Mouse (Mus musculus) MEL (cell line): Measurements from ENCODE around the gene Eps15. TPM values are rescaled to one million over a fixed set of nuclear protein-coding genes. Genes with fewer than 3 reads are reported as not detected.

Experiments used
- DNase-seq: peaks from one replicate; pipeline ENCODE4 v3.0.0; 2011; ENCODE audit warnings: low read depth, low spot score
- H3K27ac ChIP-seq: 2 replicates; pipeline ENCODE4 v1.5.1; 2012; ENCODE audit warnings: low read depth, mild to moderate bottlenecking, control low read depth, low read length, moderate library complexity; ENCODE audit not compliant: control insufficient read depth
- H3K27me3 ChIP-seq, 2 experiments: fragments of 150-350 bp in 1 of 2; sonication (generic) in 1 of 2; 2 replicates each; pipeline ENCODE4 v1.6.1; 2012; ENCODE audit warnings: low read length in 2 of 2, mild to moderate bottlenecking in 2 of 2, improper control_type of control experiment in 1 of 2, moderate library complexity in 1 of 2; ENCODE audit not compliant: insufficient read depth in 2 of 2, control insufficient read depth in 1 of 2
- H3K36me3 ChIP-seq, 2 experiments: 2 replicates each; pipeline ENCODE4 v1.6.1; 2012 to 2014; ENCODE audit warnings: low read length in 2 of 2, improper control_type of control experiment in 1 of 2, inconsistent platforms in 1 of 2, mild to moderate bottlenecking in 1 of 2; ENCODE audit not compliant: insufficient read depth in 2 of 2, control insufficient read depth in 1 of 2
- H3K4me1 ChIP-seq, 2 experiments: fragments of 150-350 bp in 1 of 2; sonication (generic) in 1 of 2; 2 replicates each; pipeline ENCODE4 v1.6.1; 2012; ENCODE audit warnings: low read length in 2 of 2, improper control_type of control experiment in 1 of 2, mild to moderate bottlenecking in 1 of 2; ENCODE audit not compliant: insufficient read depth in 2 of 2, control insufficient read depth in 1 of 2
- H3K4me3 ChIP-seq, 2 experiments: fragments of 150-350 bp in 1 of 2; sonication (generic) in 1 of 2; 2 replicates each; pipeline ENCODE4 v1.5.1; 2012; ENCODE audit warnings: low read depth in 2 of 2, low read length in 2 of 2, mild to moderate bottlenecking in 2 of 2, moderate library complexity in 2 of 2, control low read depth in 1 of 2, improper control_type of control experiment in 1 of 2; ENCODE audit not compliant: control insufficient read depth in 1 of 2, insufficient read depth in 1 of 2
- H3K79me2 ChIP-seq: 2 replicates; pipeline ENCODE4 v1.6.1; 2012; ENCODE audit warnings: mild to moderate bottlenecking, low read length, moderate library complexity; ENCODE audit not compliant: control insufficient read depth, poor library complexity, insufficient read depth
- H3K9ac ChIP-seq: 2 replicates; pipeline ENCODE4 v1.6.1; 2012; ENCODE audit warnings: low read depth, mild to moderate bottlenecking, control low read depth, low read length, moderate library complexity; ENCODE audit not compliant: control insufficient read depth, poor library complexity, severe bottlenecking
- H3K9me3 ChIP-seq: fragments of 150-350 bp; sonication (generic); replicated peaks from 2 replicates; pipeline ENCODE4 v1.6.1; 2012; ENCODE audit warnings: mild to moderate bottlenecking, low read length, improper control_type of control experiment, moderate library complexity; ENCODE audit not compliant: insufficient read depth
- BHLHE40 ChIP-seq: IDR thresholded peaks from 2 replicates; pipeline ENCODE4 v1.6.1; 2012; ENCODE audit warnings: low read depth, mild to moderate bottlenecking, inconsistent platforms, low read length, improper control_type of control experiment, borderline replicate concordance
- CHD2 ChIP-seq: IDR thresholded peaks from 2 replicates; pipeline ENCODE4 v1.6.1; 2011; ENCODE audit warnings: low read length, improper control_type of control experiment
- E2F4 ChIP-seq: IDR thresholded peaks from 2 replicates; pipeline ENCODE4 v1.6.1; 2011; ENCODE audit warnings: low read depth, low read length, improper control_type of control experiment, borderline replicate concordance
- EP300 ChIP-seq, 2 experiments: IDR thresholded peaks; 2 replicates each; pipeline ENCODE4 v1.6.1; 2011; ENCODE audit warnings: improper control_type of control experiment in 2 of 2, low read length in 2 of 2, low read depth in 1 of 2, mild to moderate bottlenecking in 1 of 2
- ETS1 ChIP-seq: IDR thresholded peaks from 2 replicates; pipeline ENCODE4 v1.6.1; 2012; ENCODE audit warnings: low read depth, mild to moderate bottlenecking, inconsistent platforms, low read length, improper control_type of control experiment, moderate library complexity
- HCFC1 ChIP-seq: IDR thresholded peaks from 2 replicates; pipeline ENCODE4 v1.6.1; 2012; ENCODE audit warnings: low read depth, mild to moderate bottlenecking, inconsistent platforms, low read length, improper control_type of control experiment, moderate library complexity
- JUND ChIP-seq: IDR thresholded peaks from 2 replicates; pipeline ENCODE4 v1.6.1; 2011; ENCODE audit warnings: low read depth, mild to moderate bottlenecking, improper control_type of control experiment, low read length
- MEF2A ChIP-seq: IDR thresholded peaks from 2 replicates; pipeline ENCODE4 v1.6.1; 2014; ENCODE audit warnings: low read depth, mild to moderate bottlenecking, inconsistent platforms, low read length, improper control_type of control experiment; ENCODE audit not compliant: poor library complexity, insufficient replicate concordance, severe bottlenecking; ENCODE audit errors: extremely low read depth
- NRF1 ChIP-seq: IDR thresholded peaks from 2 replicates; pipeline ENCODE4 v1.6.1; 2014; ENCODE audit warnings: low read depth, mild to moderate bottlenecking, inconsistent platforms, low read length, improper control_type of control experiment, moderate library complexity; ENCODE audit not compliant: poor library complexity, insufficient read depth, severe bottlenecking
- RAD21 ChIP-seq: IDR thresholded peaks from 2 replicates; pipeline ENCODE4 v1.6.1; 2011; ENCODE audit warnings: mild to moderate bottlenecking, low read depth, low read length, improper control_type of control experiment
- RCOR1 ChIP-seq: IDR thresholded peaks from 2 replicates; pipeline ENCODE4 v1.6.1; 2012; ENCODE audit warnings: low read depth, mild to moderate bottlenecking, inconsistent platforms, low read length, improper control_type of control experiment
- UBTF ChIP-seq: IDR thresholded peaks from 2 replicates; pipeline ENCODE4 v1.6.1; 2012; ENCODE audit warnings: low read depth, mild to moderate bottlenecking, inconsistent platforms, low read length, improper control_type of control experiment, moderate library complexity, borderline replicate concordance; ENCODE audit not compliant: insufficient read depth
- USF1 ChIP-seq: IDR thresholded peaks from 2 replicates; pipeline ENCODE4 v1.6.1; 2014; ENCODE audit warnings: low read depth, mild to moderate bottlenecking, inconsistent platforms, low read length, improper control_type of control experiment, moderate library complexity
- polyA plus RNA-seq, 2 experiments: library from polyadenylated mRNA; stranded (reverse) in 1 of 2; unstranded in 1 of 2; fragments of >175 nt in 1 of 2; fragments of >200 nt in 1 of 2; gene quantifications; 2 replicates each; pipeline versions ENCODE4 v1.2.1 to v1.2.4; 2012; ENCODE audit warnings: low replicate concordance in 2 of 2, low read depth in 1 of 2; ENCODE audit not compliant: insufficient read length in 2 of 2, insufficient read depth in 1 of 2, missing spikeins in 1 of 2
- total RNA-seq: library from RNA; depleted of rRNA; stranded (reverse); fragments of 300-350 nt; gene quantifications from 2 replicates; pipeline ENCODE4 v1.2.3, GENCODE M21; 2012

The Eps15 gene
- total and polyA plus RNA-seq, 3 experiments, result 19.7 to 107 (median 53.3) TPM

- H3K4me3 ChIP-seq, result no peak overlapping the region
- no peaks in the 10 kb centered on the region for H3K79me2 ChIP-seq
- no peaks in the 10 kb centered on the region for H3K4me1 ChIP-seq
- no peak overlapping the region for H3K27ac ChIP-seq
- peaks cover 0 to 1% of the 10 kb centered on the region in 2 experiments; a peak in 1 of 4 replicates for H3K36me3 ChIP-seq
- no peak overlapping the region for H3K9ac ChIP-seq
- no peak for DNase-seq
- TF ChIP-seq ETS1 (no peak), RAD21 (no peak), UBTF (no peak)
- no peaks in the 10 kb centered on the region for H3K27me3 ChIP-seq
- no peaks in the 10 kb centered on the region; the same call in 1 of the 2 replicates for H3K9me3 ChIP-seq
Observed at GRCm38 (mm10) chr4:109336796-109337195, 56.7 kb downstream of the Eps15 start.

- no peaks in the 10 kb centered on the region; the same call in 1 of the 2 replicates for H3K9me3 ChIP-seq
- H3K9ac ChIP-seq, result no peak overlapping the region
- DNase-seq, result no peak
- no peak for TF ChIP-seq JUND
- no peak for TF ChIP-seq USF1
- TF ChIP-seq RCOR1, result no peak
- no peak for TF ChIP-seq NRF1
- TF ChIP-seq HCFC1, result no peak
- no peak for TF ChIP-seq CHD2
- no peak for TF ChIP-seq UBTF
- TF ChIP-seq E2F4, result no peak
- no peak for TF ChIP-seq BHLHE40
- TF ChIP-seq ETS1, result no peak
- no peak for TF ChIP-seq MEF2A
- TF ChIP-seq EP300 (IDR thresholded peaks at IDR 0.05; ENCODE audit: low read depth in 1 of 2, low read length in 2 of 2), result no peak
- no peak overlapping the region for H3K4me3 ChIP-seq
- H3K27ac ChIP-seq, result no peak overlapping the region
- no peaks in the 10 kb centered on the region for H3K27me3 ChIP-seq
- H3K4me1 ChIP-seq, result no peaks in the 10 kb centered on the region
- H3K36me3 ChIP-seq, result peaks cover 0 to 1% of the 10 kb centered on the region in 2 experiments; a peak in 1 of 4 replicates
- no peaks in the 10 kb centered on the region for H3K79me2 ChIP-seq
Observed at GRCm38 (mm10) chr4:109341222-109341621, 61.2 kb downstream of the Eps15 start.
